Comparison of ENCODE assay signal across 11 mouse cellular contexts in genomic region chr17:86351282-86351681, GRCm38 (mm10).
DNase-seq lines count a peak whose midpoint lies in the region; ATAC-seq and TF ChIP-seq lines count a peak whose summit lies in the region.
"Had no signal": no experiment of that assay in that cellular context is flagged by ENCODE, and none has a peak within 500 bp of the region (broad histone marks: within the 10 kb centered on the region; RNA-seq: fewer than 3 reads in every experiment).

No protein-coding gene starts in this region.

- no peak overlapping the region for H3K4me3 ChIP-seq in heart, embryonic 11.5 days (ENCODE audit: low read depth, low read length)
- no peak overlapping the region for H3K4me3 ChIP-seq in kidney, embryonic 16.5 days (ENCODE audit: low read length)
- H3K4me3 ChIP-seq in midbrain, postnatal 0 days (ENCODE audit: low read depth, low read length), result no peak overlapping the region
- no peak overlapping the region for H3K4me3 ChIP-seq in midbrain, embryonic 13.5 days (replicated peaks)
- H3K4me3 ChIP-seq: left cerebral cortex, adult 2 months had no signal

- 55% methylated on average over 4 of the region's 4 CpGs for WGBS in heart, embryonic 11.5 days (ENCODE audit: insufficient replicate concordance)
- 61% methylated on average over 4 of the region's 4 CpGs for WGBS in kidney, embryonic 16.5 days
- WGBS in midbrain, postnatal 0 days, result 68% methylated on average over 4 of the region's 4 CpGs
- 81% methylated on average over 4 of the region's 4 CpGs for WGBS in midbrain, embryonic 13.5 days

- no peak for DNase-seq in heart, postnatal 10 days
- DNase-seq in kidney, postnatal 10 days, result no peak
- no peak for DNase-seq in midbrain, postnatal 0 days (ENCODE audit: low spot score)
- DNase-seq in left cerebral cortex, postnatal 4 days, result no peak
- DNase-seq: embryo, embryonic 11 days; right cerebral cortex, postnatal 4 days had no signal

- H3K4me1 ChIP-seq in heart, embryonic 11.5 days (ENCODE audit: control insufficient read depth, insufficient read depth, low read length), result peaks cover 44% of the 10 kb centered on the region
- peaks cover 28% of the 10 kb centered on the region for H3K4me1 ChIP-seq in kidney, embryonic 16.5 days (ENCODE audit: insufficient read depth, low read length)
- 0 out of 2 replicates have a peak, but pooled peaks cover 3% of the 10 kb centered on the region for H3K4me1 ChIP-seq in midbrain, postnatal 0 days (ENCODE audit: insufficient read depth, low read length)
- peaks cover 13% of the 10 kb centered on the region; the same call in 1 of the 2 replicates for H3K4me1 ChIP-seq in midbrain, embryonic 13.5 days (replicated peaks)

- intact Hi-C loops in heart, postnatal 10 days (cut with DNase I), result loop anchor here (5.0 kb wide), 1 partner anchor 184 kb away; the partner anchor contains the start of gene Prkce
- intact Hi-C loops in left cerebral cortex, postnatal 4 days (cut with DNase I), result no loop called here

- no peaks in the 10 kb centered on the region for H3K9me3 ChIP-seq in heart, embryonic 11.5 days (replicated peaks; ENCODE audit: control insufficient read depth, low read length)
- H3K9me3 ChIP-seq in kidney, embryonic 16.5 days (ENCODE audit: low read length), result no peaks in the 10 kb centered on the region
- no peaks in the 10 kb centered on the region for H3K9me3 ChIP-seq in midbrain, postnatal 0 days (ENCODE audit: low read length)
- no peaks in the 10 kb centered on the region for H3K9me3 ChIP-seq in midbrain, embryonic 13.5 days

- ATAC-seq in heart, embryonic 11.5 days (replicated peaks; ENCODE audit: insufficient number of reproducible peaks, low FRiP score, low TSS enrichment), result no peak
- ATAC-seq in kidney, embryonic 16.5 days (ENCODE audit: low FRiP score, low TSS enrichment), result no peak
- ATAC-seq in midbrain, postnatal 0 days (ENCODE audit: low FRiP score), result no peak
- no peak for ATAC-seq in midbrain, embryonic 13.5 days

- H3K4me2 ChIP-seq in heart, embryonic 11.5 days, result peak overlapping the region; percentile 30
- H3K4me2 ChIP-seq in kidney, embryonic 16.5 days (replicated peaks; ENCODE audit: low read depth, low read length), result peak overlapping the region; percentile 25; the same call in 1 of the 2 replicates
- no peak overlapping the region for H3K4me2 ChIP-seq in midbrain, postnatal 0 days (ENCODE audit: low read depth, low read length, poor library complexity, severe bottlenecking)
- no peak overlapping the region for H3K4me2 ChIP-seq in midbrain, embryonic 13.5 days (replicated peaks)
- H3K4me2 ChIP-seq: liver, embryonic 11.5 days had no signal

- no peak overlapping the region for H3K9ac ChIP-seq in heart, embryonic 11.5 days (ENCODE audit: low read depth, low read length)
- no peak overlapping the region for H3K9ac ChIP-seq in kidney, embryonic 16.5 days (replicated peaks; ENCODE audit: low read length)
- H3K9ac ChIP-seq in midbrain, postnatal 0 days (replicated peaks; ENCODE audit: low read length, poor library complexity, severe bottlenecking), result no peak overlapping the region
- no peak overlapping the region for H3K9ac ChIP-seq in midbrain, embryonic 13.5 days (replicated peaks)

- H3K27ac ChIP-seq in heart, embryonic 11.5 days (ENCODE audit: low read depth, low read length), result peak overlapping the region; percentile 41
- peak overlapping the region; percentile 69 for H3K27ac ChIP-seq in kidney, embryonic 16.5 days (ENCODE audit: low read length)
- peak overlapping the region; percentile 12; the same call in 1 of the 2 replicates for H3K27ac ChIP-seq in midbrain, postnatal 0 days (ENCODE audit: low read depth, low read length)
- no peak overlapping the region for H3K27ac ChIP-seq in midbrain, embryonic 13.5 days

- H3K36me3 ChIP-seq in heart, embryonic 11.5 days (ENCODE audit: control insufficient read depth, insufficient read depth, low read length), result no peaks in the 10 kb centered on the region
- no peaks in the 10 kb centered on the region for H3K36me3 ChIP-seq in kidney, embryonic 16.5 days (ENCODE audit: insufficient read depth, low read length)
- no peaks in the 10 kb centered on the region for H3K36me3 ChIP-seq in midbrain, postnatal 0 days (ENCODE audit: insufficient read depth, low read length)
- H3K36me3 ChIP-seq in midbrain, embryonic 13.5 days, result no peaks in the 10 kb centered on the region

- H3K27me3 ChIP-seq in heart, embryonic 11.5 days (ENCODE audit: control insufficient read depth, insufficient read depth, low read length), result no peaks in the 10 kb centered on the region
- no peaks in the 10 kb centered on the region for H3K27me3 ChIP-seq in kidney, embryonic 16.5 days (ENCODE audit: insufficient read depth, low read length)
- no peaks in the 10 kb centered on the region for H3K27me3 ChIP-seq in midbrain, postnatal 0 days (ENCODE audit: insufficient read depth, low read length)
- no peaks in the 10 kb centered on the region for H3K27me3 ChIP-seq in midbrain, embryonic 13.5 days

- no peak for TF ChIP-seq CTCF in midbrain, postnatal 0 days (IDR thresholded peaks at IDR 0.05)

Comparison
In these comparisons a context has a peak if more than half of its experiments do, and no peak if none do; other contexts are left out.
1. H3K4me2 ChIP-seq: peak in heart, embryonic 11.5 days (single experiment) and kidney, embryonic 16.5 days (single experiment); none in midbrain, postnatal 0 days (single experiment) and midbrain, embryonic 13.5 days (single experiment).